Mouse (Mus musculus): Measurements from ENCODE around the gene Ticrr. TPM values are rescaled to one million over a fixed set of nuclear protein-coding genes. Genes with fewer than 3 reads are reported as not detected.

Gene Ticrr
- polyA plus RNA-seq, 1 experiment from 2014 or later: 7.4 TPM

- 45% methylated on average over 15 of the region's 17 CpGs for WGBS
- H3K9ac ChIP-seq (ENCODE audit: low read depth, low read length): 0 out of 2 replicates have a peak overlapping the region, but pooled peaks have one; percentile 64
- H3K4me3 ChIP-seq (ENCODE audit: low read depth, low read length): peak overlapping the region; percentile 40; the same call in 1 of the 2 replicates
- no peak for ATAC-seq (ENCODE audit: low read depth)
- H3K27me3 ChIP-seq (replicated peaks; ENCODE audit: control insufficient read depth, insufficient read depth, low read length): peaks cover 5% of the 10 kb centered on the region
- peaks cover 50% of the 10 kb centered on the region for H3K36me3 ChIP-seq (ENCODE audit: control insufficient read depth, insufficient read depth, low read length)
- DNase-seq (ENCODE audit: low spot score): no peak
- H3K27ac ChIP-seq (replicated peaks; ENCODE audit: low read depth, low read length): no peak overlapping the region
- peaks cover 9% of the 10 kb centered on the region for H3K4me1 ChIP-seq (ENCODE audit: control insufficient read depth, insufficient read depth, low read length)
- peak overlapping the region; percentile 72; the same call in 1 of the 2 replicates for H3K4me2 ChIP-seq (ENCODE audit: low read depth, low read length)
- no peaks in the 10 kb centered on the region for H3K9me3 ChIP-seq (ENCODE audit: control insufficient read depth, low read length)
These were observed 50.8 kb downstream of the Ticrr start for GRCm38 (mm10) chr7:79710831-79711230.

GRCm38 (mm10) chr7:79715187-79715981 lies 55.4 kb downstream of the Ticrr start, which contains the start of gene Kif7:
Kif7 (minus strand) TSS chr7:79715720.
- Histone ChIP-seq H3K4me1 (ENCODE audit: control insufficient read depth, insufficient read depth, low read length) (peaks cover 5% of the 10 kb centered on the region), H3K27me3 (replicated peaks; ENCODE audit: control insufficient read depth, insufficient read depth, low read length) (peaks cover 4% of the 10 kb centered on the region; the same call in 1 of the 2 replicates), H3K36me3 (ENCODE audit: control insufficient read depth, insufficient read depth, low read length) (0 out of 2 replicates have a peak, but pooled peaks cover 10% of the 10 kb centered on the region), H3K9me3 (ENCODE audit: control insufficient read depth, low read length) (no peaks in the 10 kb centered on the region), H3K9ac (ENCODE audit: low read depth, low read length) (peak within 1 kb of the TSS; percentile 83), H3K27ac (replicated peaks; ENCODE audit: low read depth, low read length) (peak within 1 kb of the TSS; percentile 61), H3K4me2 (ENCODE audit: low read depth, low read length) (peak within 1 kb of the TSS; percentile 83), H3K4me3 (ENCODE audit: low read depth, low read length) (peak within 1 kb of the TSS; percentile 81)
- under 1% methylated on average over 27 of the region's 55 CpGs for WGBS
- ATAC-seq (ENCODE audit: low read depth) (peak; percentile 97), DNase-seq (ENCODE audit: low spot score) (peak; percentile 95)

- H3K9me3 ChIP-seq (ENCODE audit: control insufficient read depth, low read length): no peaks in the 10 kb centered on the region
- peak overlapping the region; percentile 93 for H3K4me2 ChIP-seq (ENCODE audit: low read depth, low read length)
- DNase-seq (ENCODE audit: low spot score) (peak; percentile 76), ATAC-seq (ENCODE audit: low read depth) (peak; percentile 84)
- WGBS: under 1% methylated on average over 31 of the region's 48 CpGs
- H3K27me3 ChIP-seq (replicated peaks; ENCODE audit: control insufficient read depth, insufficient read depth, low read length): peaks cover 12% of the 10 kb centered on the region; the same call in 1 of the 2 replicates
- no peaks in the 10 kb centered on the region for H3K36me3 ChIP-seq (ENCODE audit: control insufficient read depth, insufficient read depth, low read length)
- peak overlapping the region; percentile 64 for H3K4me3 ChIP-seq (ENCODE audit: low read depth, low read length)
- no peak overlapping the region for H3K27ac ChIP-seq (replicated peaks; ENCODE audit: low read depth, low read length)
- peak overlapping the region; percentile 85 for H3K9ac ChIP-seq (ENCODE audit: low read depth, low read length)
- H3K4me1 ChIP-seq (ENCODE audit: control insufficient read depth, insufficient read depth, low read length): no peaks in the 10 kb centered on the region
These were observed 61.5 kb downstream of the Ticrr start for GRCm38 (mm10) chr7:79721386-79721977.

- 6% methylated on average over 2 of the region's 2 CpGs for WGBS
- ATAC-seq (ENCODE audit: low read depth): peak; percentile 51; the same call in 1 of the 2 replicates
These were observed 67.1 kb downstream of the Ticrr start for GRCm38 (mm10) chr7:79727091-79727490.

GRCm38 (mm10) chr7:79728219-79728618 lies 68.2 kb downstream of the Ticrr start:
- H3K36me3 ChIP-seq (ENCODE audit: control insufficient read depth, insufficient read depth, low read length): no peaks in the 10 kb centered on the region
- WGBS: 38% methylated on average over 6 of the region's 6 CpGs
- H3K9ac ChIP-seq (ENCODE audit: low read depth, low read length): no peak overlapping the region
- no peaks in the 10 kb centered on the region for H3K27me3 ChIP-seq (replicated peaks; ENCODE audit: control insufficient read depth, insufficient read depth, low read length)
- H3K4me1 ChIP-seq (ENCODE audit: control insufficient read depth, insufficient read depth, low read length): no peaks in the 10 kb centered on the region
- H3K4me2 ChIP-seq (ENCODE audit: low read depth, low read length): no peak overlapping the region
- 0 out of 2 replicates have a peak, but pooled peaks have one; percentile 34 for ATAC-seq (ENCODE audit: low read depth)
- peak; percentile 26 for DNase-seq (ENCODE audit: low spot score)
- H3K4me3 ChIP-seq (ENCODE audit: low read depth, low read length): no peak overlapping the region
- H3K9me3 ChIP-seq (ENCODE audit: control insufficient read depth, low read length): no peaks in the 10 kb centered on the region
- no peak overlapping the region for H3K27ac ChIP-seq (replicated peaks; ENCODE audit: low read depth, low read length)

More at GRCm38 (mm10) chr7:79727091-79727490, 67.1 kb downstream of the Ticrr start:
- Histone ChIP-seq H3K9me3 (ENCODE audit: control insufficient read depth, low read length) (no peaks in the 10 kb centered on the region), H3K4me3 (ENCODE audit: low read depth, low read length) (no peak overlapping the region), H3K36me3 (ENCODE audit: control insufficient read depth, insufficient read depth, low read length) (no peaks in the 10 kb centered on the region), H3K4me2 (ENCODE audit: low read depth, low read length) (no peak overlapping the region), H3K4me1 (ENCODE audit: control insufficient read depth, insufficient read depth, low read length) (no peaks in the 10 kb centered on the region), H3K27ac (replicated peaks; ENCODE audit: low read depth, low read length) (no peak overlapping the region), H3K27me3 (replicated peaks; ENCODE audit: control insufficient read depth, insufficient read depth, low read length) (peaks cover 8% of the 10 kb centered on the region; the same call in 1 of the 2 replicates), H3K9ac (ENCODE audit: low read depth, low read length) (no peak overlapping the region)
- peak; percentile 64 for DNase-seq (ENCODE audit: low spot score)

- 7% methylated on average over 8 of the region's 8 CpGs for WGBS
- no peaks in the 10 kb centered on the region for H3K9me3 ChIP-seq (ENCODE audit: control insufficient read depth, low read length)
- ATAC-seq (ENCODE audit: low read depth) (no peak), DNase-seq (ENCODE audit: low spot score) (peak; percentile 74)
- H3K4me3 ChIP-seq (ENCODE audit: low read depth, low read length): no peak overlapping the region
- no peak overlapping the region for H3K9ac ChIP-seq (ENCODE audit: low read depth, low read length)
- no peak overlapping the region for H3K27ac ChIP-seq (replicated peaks; ENCODE audit: low read depth, low read length)
- no peaks in the 10 kb centered on the region for H3K27me3 ChIP-seq (replicated peaks; ENCODE audit: control insufficient read depth, insufficient read depth, low read length)
- no peak overlapping the region for H3K4me2 ChIP-seq (ENCODE audit: low read depth, low read length)
- H3K36me3 ChIP-seq (ENCODE audit: control insufficient read depth, insufficient read depth, low read length): no peaks in the 10 kb centered on the region
- no peaks in the 10 kb centered on the region for H3K4me1 ChIP-seq (ENCODE audit: control insufficient read depth, insufficient read depth, low read length)
These were observed 69.2 kb downstream of the Ticrr start for GRCm38 (mm10) chr7:79729169-79729568.

GRCm38 (mm10) chr7:79729743-79730370 lies 69.9 kb downstream of the Ticrr start:
- peak; percentile 41; the same call in 1 of the 2 replicates for ATAC-seq (ENCODE audit: low read depth)
- H3K9ac ChIP-seq (ENCODE audit: low read depth, low read length): no peak overlapping the region
- H3K27me3 ChIP-seq (replicated peaks; ENCODE audit: control insufficient read depth, insufficient read depth, low read length): no peaks in the 10 kb centered on the region
- WGBS: 55% methylated on average over 11 of the region's 11 CpGs
- no peaks in the 10 kb centered on the region for H3K4me1 ChIP-seq (ENCODE audit: control insufficient read depth, insufficient read depth, low read length)
- H3K27ac ChIP-seq (replicated peaks; ENCODE audit: low read depth, low read length): no peak overlapping the region
- no peak overlapping the region for H3K4me2 ChIP-seq (ENCODE audit: low read depth, low read length)
- no peaks in the 10 kb centered on the region for H3K9me3 ChIP-seq (ENCODE audit: control insufficient read depth, low read length)
- DNase-seq (ENCODE audit: low spot score): no peak
- H3K4me3 ChIP-seq (ENCODE audit: low read depth, low read length): no peak overlapping the region
- no peaks in the 10 kb centered on the region for H3K36me3 ChIP-seq (ENCODE audit: control insufficient read depth, insufficient read depth, low read length)

GRCm38 (mm10) chr7:79731438-79731837 lies 71.4 kb downstream of the Ticrr start:
- ATAC-seq (ENCODE audit: low read depth) (no peak), DNase-seq (ENCODE audit: low spot score) (no peak)
- Histone ChIP-seq H3K4me2 (ENCODE audit: low read depth, low read length) (no peak overlapping the region), H3K27me3 (replicated peaks; ENCODE audit: control insufficient read depth, insufficient read depth, low read length) (no peaks in the 10 kb centered on the region), H3K4me3 (ENCODE audit: low read depth, low read length) (no peak overlapping the region), H3K36me3 (ENCODE audit: control insufficient read depth, insufficient read depth, low read length) (0 out of 2 replicates have a peak, but pooled peaks cover 2% of the 10 kb centered on the region), H3K27ac (replicated peaks; ENCODE audit: low read depth, low read length) (no peak overlapping the region), H3K4me1 (ENCODE audit: control insufficient read depth, insufficient read depth, low read length) (no peaks in the 10 kb centered on the region), H3K9me3 (ENCODE audit: control insufficient read depth, low read length) (no peaks in the 10 kb centered on the region), H3K9ac (ENCODE audit: low read depth, low read length) (no peak overlapping the region)
- 75% methylated on average over 13 of the region's 13 CpGs for WGBS
